Mouse (Mus musculus): Measurements from ENCODE around the gene Chrd. TPM values are rescaled to one million over a fixed set of nuclear protein-coding genes. Genes with fewer than 3 reads are reported as not detected.

The Chrd gene
- total RNA-seq (2021) = 10 to 100 TPM; 87.9 to 90.5 TPM
- long read RNA-seq, transcript Chrd-201 (23 exons, 3,275 nt) = major isoform, 11 of 71 reads
- long read RNA-seq, partial matches to known transcripts = 18 of 71 reads
- long read RNA-seq, other reads (novel, unspliced or antisense) = 41 of 71 reads

GRCm38 (mm10) chr16:20732925-20733730 lies at the start of gene Chrd:
TSS of gene Chrd (plus strand) at chr16:20733127.
- DNase-seq (ENCODE audit: low spot score in 2 of 2) = peak in 1 of 2 experiments; percentile 54

GRCm38 (mm10) chr16:20690774-20691173 lies 42.2 kb upstream of the Chrd start:
- DNase-seq (ENCODE audit: low spot score in 2 of 2) = no peak

- no peak for DNase-seq (ENCODE audit: low spot score in 2 of 2)
Measured at GRCm38 (mm10) chr16:20691617-20692016, 41.3 kb upstream of the Chrd start.

- DNase-seq (ENCODE audit: low spot score in 2 of 2) = peak in 1 of 2 experiments; percentile 11
Measured at GRCm38 (mm10) chr16:20692241-20692965, 40.5 kb upstream of the Chrd start.

GRCm38 (mm10) chr16:20693111-20693701 lies 39.7 kb upstream of the Chrd start, which contains the start of gene Fam131a:
TSS of gene Fam131a (plus strand) at chr16:20693241.
- DNase-seq (ENCODE audit: low spot score in 2 of 2) = peak; percentile 95 to 97

- peak; percentile 82 to 89 for DNase-seq (ENCODE audit: low spot score in 2 of 2)
Measured at GRCm38 (mm10) chr16:20694781-20695180, 38.1 kb upstream of the Chrd start.

- DNase-seq (ENCODE audit: low spot score in 2 of 2) = peak; percentile 98 to 100
Measured at GRCm38 (mm10) chr16:20695622-20696323, 37.2 kb upstream of the Chrd start.

GRCm38 (mm10) chr16:20699266-20699665 lies 33.7 kb upstream of the Chrd start:
- DNase-seq (ENCODE audit: low spot score in 2 of 2) = no peak

- peak in 1 of 2 experiments; percentile 17 for DNase-seq (ENCODE audit: low spot score in 2 of 2)
Measured at GRCm38 (mm10) chr16:20700036-20700435, 32.9 kb upstream of the Chrd start.

- no peak for DNase-seq (ENCODE audit: low spot score in 2 of 2)
Measured at GRCm38 (mm10) chr16:20701316-20701715, 31.6 kb upstream of the Chrd start.

- DNase-seq (ENCODE audit: low spot score in 2 of 2) = no peak
Measured at GRCm38 (mm10) chr16:20701729-20702521, 31.0 kb upstream of the Chrd start.

GRCm38 (mm10) chr16:20702522-20702893 lies 30.4 kb upstream of the Chrd start:
- DNase-seq (ENCODE audit: low spot score in 2 of 2) = peak in 1 of 2 experiments; percentile 72

- no peak for DNase-seq (ENCODE audit: low spot score in 2 of 2)
Measured at GRCm38 (mm10) chr16:20703071-20703470, 29.9 kb upstream of the Chrd start.

GRCm38 (mm10) chr16:20703699-20704400 lies 29.1 kb upstream of the Chrd start:
- DNase-seq (ENCODE audit: low spot score in 2 of 2) = peak in 1 of 2 experiments; percentile 14

GRCm38 (mm10) chr16:20705786-20706185 lies 27.1 kb upstream of the Chrd start:
- DNase-seq (ENCODE audit: low spot score in 2 of 2) = peak in 1 of 2 experiments; percentile 36

- peak in 1 of 2 experiments; percentile 45 for DNase-seq (ENCODE audit: low spot score in 2 of 2)
Measured at GRCm38 (mm10) chr16:20706407-20707055, 26.4 kb upstream of the Chrd start.

- peak in 1 of 2 experiments; percentile 19 for DNase-seq (ENCODE audit: low spot score in 2 of 2)
Measured at GRCm38 (mm10) chr16:20708220-20708938, 24.5 kb upstream of the Chrd start.
